Mouse (Mus musculus): ENCODE results near the gene Mef2d. TPM values are rescaled to one million over a fixed set of nuclear protein-coding genes. Genes with fewer than 3 reads are reported as not detected.

Gene Mef2d
- total RNA-seq, 1 experiment, result 10.4 TPM

DNA sequence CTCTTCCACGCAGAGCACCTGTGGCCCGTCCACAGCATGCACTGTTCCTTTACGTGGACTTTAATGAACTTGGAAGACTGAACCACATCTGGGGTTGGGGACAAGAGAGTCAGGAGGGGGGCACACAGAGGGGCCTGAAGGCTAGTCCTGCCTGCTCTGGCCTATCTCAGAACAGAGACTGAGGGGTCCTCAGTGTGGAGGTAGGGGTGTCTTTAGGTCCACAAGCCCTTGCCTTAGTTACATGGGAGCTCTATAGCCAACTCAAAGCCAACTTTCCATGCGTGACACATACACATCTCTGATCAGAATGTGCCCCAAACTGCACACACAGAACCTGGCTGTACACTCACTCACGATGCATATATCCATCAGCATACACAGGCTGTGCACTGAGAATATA, 59.5 kb downstream of the Mef2d start:
- H3K27ac ChIP-seq (ENCODE audit: insufficient read depth, low read depth, low read length, poor library complexity, severe bottlenecking), result no peak overlapping the region
- DNase-seq (ENCODE audit: low read depth, low spot score), result no peak
- H3K9me3 ChIP-seq (ENCODE audit: control insufficient read depth, insufficient read depth, low read depth, low read length), result no peaks in the 10 kb centered on the region
- in situ Hi-C loops (cut with MboI; ENCODE audit: low sequenced_read_pairs in 2 of 2, unreplicated experiment in 2 of 2), result no loop called here
- no peak overlapping the region for H3K4me3 ChIP-seq (ENCODE audit: insufficient read depth in 1 of 2, low read depth in 1 of 2, low read length in 2 of 2, poor library complexity in 1 of 2, severe bottlenecking in 1 of 2)
- 0 out of 4 replicates have a peak, but pooled peaks cover 0 to 2% of the 10 kb centered on the region in 2 experiments for H3K4me1 ChIP-seq (ENCODE audit: control insufficient read depth in 2 of 2, insufficient read depth in 2 of 2, low read length in 2 of 2, poor library complexity in 1 of 2)
- H3K36me3 ChIP-seq (ENCODE audit: control insufficient read depth, insufficient read depth, low read length, poor library complexity, severe bottlenecking), result no peaks in the 10 kb centered on the region
- H3K9ac ChIP-seq (ENCODE audit: insufficient read depth, low read depth, low read length, poor library complexity, severe bottlenecking), result no peak overlapping the region
- TF ChIP-seq CHD2 (IDR thresholded peaks at IDR 0.05; ENCODE audit: low read depth, low read length) (no peak), ZNF384 (IDR thresholded peaks at IDR 0.05; ENCODE audit: low read depth, low read length) (no peak), ZC3H11A (IDR thresholded peaks at IDR 0.05; ENCODE audit: borderline replicate concordance, low read depth, low read length) (no peak), MAFK (IDR thresholded peaks at IDR 0.05; ENCODE audit: insufficient read depth, low read depth, low read length) (no peak), HCFC1 (IDR thresholded peaks at IDR 0.05; ENCODE audit: borderline replicate concordance, insufficient read depth, low read length) (no peak)

DNA sequence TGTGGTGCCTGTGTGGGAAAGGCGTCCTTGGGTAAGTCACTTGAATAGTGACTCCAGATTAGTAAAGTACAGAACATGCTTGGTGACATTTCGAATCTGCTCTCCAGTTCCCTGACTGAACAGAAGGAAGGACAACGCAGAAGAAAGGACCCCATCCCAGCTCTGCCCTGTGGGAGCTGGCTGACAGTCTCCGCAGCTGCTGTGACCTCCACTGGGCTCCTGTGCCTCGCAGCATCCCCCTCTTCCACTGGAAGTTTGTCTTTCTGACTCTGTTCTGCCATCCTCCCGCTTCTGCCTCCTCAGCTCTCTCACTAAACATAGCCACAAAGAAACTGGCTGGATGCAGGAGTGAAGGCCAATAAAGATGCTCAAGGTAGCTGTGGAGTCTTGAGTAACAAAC, 60.8 kb downstream of the Mef2d start:
- Histone ChIP-seq H3K4me1 (ENCODE audit: control insufficient read depth in 2 of 2, insufficient read depth in 2 of 2, low read length in 2 of 2, poor library complexity in 1 of 2) (0 out of 4 replicates have a peak, but pooled peaks cover 0 to 2% of the 10 kb centered on the region in 2 experiments), H3K27ac (ENCODE audit: insufficient read depth, low read depth, low read length, poor library complexity, severe bottlenecking) (no peak overlapping the region), H3K9ac (ENCODE audit: insufficient read depth, low read depth, low read length, poor library complexity, severe bottlenecking) (no peak overlapping the region), H3K9me3 (ENCODE audit: control insufficient read depth, insufficient read depth, low read depth, low read length) (no peaks in the 10 kb centered on the region), H3K4me3 (ENCODE audit: insufficient read depth in 1 of 2, low read depth in 1 of 2, low read length in 2 of 2, poor library complexity in 1 of 2, severe bottlenecking in 1 of 2) (no peak overlapping the region), H3K36me3 (ENCODE audit: control insufficient read depth, insufficient read depth, low read length, poor library complexity, severe bottlenecking) (no peaks in the 10 kb centered on the region)
- no peak for DNase-seq (ENCODE audit: low read depth, low spot score)
- in situ Hi-C loops (cut with MboI; ENCODE audit: low sequenced_read_pairs in 2 of 2, unreplicated experiment in 2 of 2), result no loop called here
- TF ChIP-seq MAFK (IDR thresholded peaks at IDR 0.05; ENCODE audit: insufficient read depth, low read depth, low read length) (no peak), CHD2 (IDR thresholded peaks at IDR 0.05; ENCODE audit: low read depth, low read length) (no peak), ZC3H11A (IDR thresholded peaks at IDR 0.05; ENCODE audit: borderline replicate concordance, low read depth, low read length) (no peak), ZNF384 (IDR thresholded peaks at IDR 0.05; ENCODE audit: low read depth, low read length) (no peak)

- Histone ChIP-seq H3K4me3 (ENCODE audit: insufficient read depth in 1 of 2, low read depth in 1 of 2, low read length in 2 of 2, poor library complexity in 1 of 2, severe bottlenecking in 1 of 2) (no peak overlapping the region), H3K4me1 (ENCODE audit: control insufficient read depth in 2 of 2, insufficient read depth in 2 of 2, low read length in 2 of 2, poor library complexity in 1 of 2) (0 out of 4 replicates have a peak, but pooled peaks cover 0 to 2% of the 10 kb centered on the region in 2 experiments), H3K9me3 (ENCODE audit: control insufficient read depth, insufficient read depth, low read depth, low read length) (no peaks in the 10 kb centered on the region), H3K36me3 (ENCODE audit: control insufficient read depth, insufficient read depth, low read length, poor library complexity, severe bottlenecking) (no peaks in the 10 kb centered on the region), H3K9ac (ENCODE audit: insufficient read depth, low read depth, low read length, poor library complexity, severe bottlenecking) (no peak overlapping the region), H3K27ac (ENCODE audit: insufficient read depth, low read depth, low read length, poor library complexity, severe bottlenecking) (no peak overlapping the region)
- in situ Hi-C loops (cut with MboI; ENCODE audit: low sequenced_read_pairs in 2 of 2, unreplicated experiment in 2 of 2), result no loop called here
- no peak for TF ChIP-seq HCFC1 (IDR thresholded peaks at IDR 0.05; ENCODE audit: borderline replicate concordance, insufficient read depth, low read length)
- no peak for TF ChIP-seq MAFK (IDR thresholded peaks at IDR 0.05; ENCODE audit: insufficient read depth, low read depth, low read length)
- TF ChIP-seq CHD2 (IDR thresholded peaks at IDR 0.05; ENCODE audit: low read depth, low read length), result no peak
- TF ChIP-seq ZC3H11A (IDR thresholded peaks at IDR 0.05; ENCODE audit: borderline replicate concordance, low read depth, low read length), result no peak
- no peak for TF ChIP-seq ZNF384 (IDR thresholded peaks at IDR 0.05; ENCODE audit: low read depth, low read length)
- no peak for DNase-seq (ENCODE audit: low read depth, low spot score)
Measured at GRCm38 (mm10) chr3:88203456-88203855, 61.3 kb downstream of the Mef2d start.

DNA sequence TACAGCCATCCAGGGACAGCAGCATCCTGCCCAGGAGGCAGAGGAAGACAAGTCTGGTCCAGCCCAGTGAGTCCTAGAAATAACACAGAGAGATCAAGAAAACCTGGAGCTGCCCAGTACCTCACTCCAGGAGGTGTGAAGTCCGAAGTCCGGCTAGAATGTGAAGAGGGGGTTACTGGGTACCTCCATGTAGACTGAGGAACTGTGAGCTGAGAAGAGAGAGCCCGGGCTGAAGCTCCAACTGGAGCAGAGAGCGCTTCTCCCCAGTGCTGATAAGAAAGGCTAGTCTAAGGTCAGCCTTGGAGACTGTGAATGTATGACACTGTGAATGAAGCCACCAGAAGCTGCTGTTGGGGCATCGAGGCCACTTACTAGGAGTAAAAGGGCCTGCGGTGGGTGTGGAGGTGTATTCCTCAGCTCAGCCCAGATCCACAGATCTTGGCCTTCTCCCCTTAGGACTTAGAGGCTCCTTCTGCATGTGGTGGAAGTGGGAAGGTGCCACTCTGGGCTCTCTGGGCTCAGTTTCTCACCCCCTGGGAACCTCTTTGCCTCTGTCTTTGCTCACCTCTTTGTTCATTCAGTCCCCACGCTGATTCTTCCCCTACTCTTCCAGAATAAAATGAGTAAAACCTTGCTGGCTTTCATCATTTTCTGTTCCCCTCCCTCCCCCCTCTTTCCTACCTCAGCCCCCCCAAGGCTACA, 62.0 kb downstream of the Mef2d start:
- in situ Hi-C loops (cut with MboI; ENCODE audit: low sequenced_read_pairs in 2 of 2, unreplicated experiment in 2 of 2), result no loop called here
- Histone ChIP-seq H3K9me3 (ENCODE audit: control insufficient read depth, insufficient read depth, low read depth, low read length) (no peaks in the 10 kb centered on the region), H3K27ac (ENCODE audit: insufficient read depth, low read depth, low read length, poor library complexity, severe bottlenecking) (no peak overlapping the region), H3K36me3 (ENCODE audit: control insufficient read depth, insufficient read depth, low read length, poor library complexity, severe bottlenecking) (no peaks in the 10 kb centered on the region), H3K4me1 (ENCODE audit: control insufficient read depth in 2 of 2, insufficient read depth in 2 of 2, low read length in 2 of 2, poor library complexity in 1 of 2) (0 out of 4 replicates have a peak, but pooled peaks cover 0 to 2% of the 10 kb centered on the region in 2 experiments), H3K4me3 (ENCODE audit: insufficient read depth in 1 of 2, low read depth in 1 of 2, low read length in 2 of 2, poor library complexity in 1 of 2, severe bottlenecking in 1 of 2) (no peak overlapping the region), H3K9ac (ENCODE audit: insufficient read depth, low read depth, low read length, poor library complexity, severe bottlenecking) (no peak overlapping the region)
- DNase-seq (ENCODE audit: low read depth, low spot score), result no peak
- TF ChIP-seq CHD2 (IDR thresholded peaks at IDR 0.05; ENCODE audit: low read depth, low read length) (no peak), ZNF384 (IDR thresholded peaks at IDR 0.05; ENCODE audit: low read depth, low read length) (no peak), ZC3H11A (IDR thresholded peaks at IDR 0.05; ENCODE audit: borderline replicate concordance, low read depth, low read length) (no peak), HCFC1 (IDR thresholded peaks at IDR 0.05; ENCODE audit: borderline replicate concordance, insufficient read depth, low read length) (no peak), MAFK (IDR thresholded peaks at IDR 0.05; ENCODE audit: insufficient read depth, low read depth, low read length) (no peak)
